Mouse (Mus musculus) hindbrain, embryonic 15.5 days (tissue): ENCODE data around the gene Tbxa2r. TPM values are rescaled to one million over a fixed set of nuclear protein-coding genes. Genes with fewer than 3 reads are reported as not detected.
A peak's percentile ranks its signal among the peaks of the same experiment; 100 is the strongest.

Experiments
- ATAC-seq: fragments of 200-750 bp; cut with Nextera tagmentation; 2 replicates; pipeline ENCODE4 v1.8.0; 2017; ENCODE audit warnings: low read depth, moderate number of reproducible peaks, moderate TSS enrichment; ENCODE audit not compliant: low FRiP score
- H3K27ac ChIP-seq: fragments of 300-500 bp; sonication (generic); replicated peaks from 2 replicates; pipeline ENCODE4 v1.5.1; 2015; ENCODE audit warnings: mild to moderate bottlenecking, inconsistent platforms
- H3K27me3 ChIP-seq: fragments of 300-500 bp; sonication (generic); 2 replicates; pipeline ENCODE4 v1.6.1; 2015; ENCODE audit warnings: control low read depth, inconsistent platforms
- H3K36me3 ChIP-seq: fragments of 300-500 bp; sonication (generic); 2 replicates; pipeline ENCODE4 v1.6.1; 2015; ENCODE audit warnings: control low read depth, inconsistent platforms
- H3K4me1 ChIP-seq: fragments of 300-500 bp; sonication (generic); replicated peaks from 2 replicates; pipeline ENCODE4 v1.6.1; 2015; ENCODE audit warnings: control low read depth, inconsistent platforms
- H3K4me2 ChIP-seq: fragments of 300-500 bp; sonication (generic); 2 replicates; pipeline ENCODE4 v1.6.1; 2015; ENCODE audit warnings: moderate library complexity, mild to moderate bottlenecking, inconsistent platforms
- H3K4me3 ChIP-seq: fragments of 300-500 bp; sonication (generic); 2 replicates; pipeline ENCODE4 v1.5.1; 2015; ENCODE audit warnings: mild to moderate bottlenecking, inconsistent platforms
- H3K9ac ChIP-seq: fragments of 300-500 bp; sonication (generic); 2 replicates; pipeline ENCODE4 v1.6.1; 2015; ENCODE audit warnings: inconsistent platforms
- H3K9me3 ChIP-seq: fragments of 300-500 bp; sonication (generic); 2 replicates; pipeline ENCODE4 v1.6.1; 2016; ENCODE audit warnings: control low read depth, inconsistent platforms
- WGBS: fragments of 180-500 bp; shearing (Covaris S2); methylation state at CpG from one replicate; pipeline ENCODE4 v1.1.7; 2015; 5-methylcytosine and 5-hydroxymethylcytosine counted together
- polyA plus RNA-seq: library from polyadenylated mRNA; unstranded; fragments of >200 nt; fragmentation: Nextera tagmentation; extraction: Ambion mirVana; gene quantifications from 2 replicates; pipeline ENCODE4 v1.2.1, GENCODE M21; 2015

Tbxa2r gene
- polyA plus RNA-seq, 1 experiment from 2014 or later: 5.2 TPM

GRCm38 (mm10) chr10:81354738-81355477 is 26.4 kb downstream of the Tbxa2r start:
- ATAC-seq: no peak
- Histone ChIP-seq H3K4me3 (no peak overlapping the region), H3K9me3 (no peaks in the 10 kb centered on the region), H3K4me2 (no peak overlapping the region), H3K27ac (no peak overlapping the region), H3K27me3 (no peaks in the 10 kb centered on the region), H3K9ac (no peak overlapping the region), H3K36me3 (no peaks in the 10 kb centered on the region), H3K4me1 (peaks cover 34% of the 10 kb centered on the region)
- WGBS: 68% methylated on average over 9 of the region's 9 CpGs

- H3K4me3 ChIP-seq: no peak overlapping the region
- peaks cover 33% of the 10 kb centered on the region for H3K4me1 ChIP-seq
- H3K9ac ChIP-seq: no peak overlapping the region
- H3K27ac ChIP-seq: no peak overlapping the region
- no peaks in the 10 kb centered on the region for H3K9me3 ChIP-seq
- H3K36me3 ChIP-seq: no peaks in the 10 kb centered on the region
- no peaks in the 10 kb centered on the region for H3K27me3 ChIP-seq
- 78% methylated on average over 4 of the region's 4 CpGs for WGBS
- H3K4me2 ChIP-seq: no peak overlapping the region
- ATAC-seq: no peak
Measured at GRCm38 (mm10) chr10:81355533-81355932, 27.0 kb downstream of the Tbxa2r start.

- H3K27me3 ChIP-seq: no peaks in the 10 kb centered on the region
- H3K4me2 ChIP-seq: peak overlapping the region; percentile 83
- no peak overlapping the region for H3K9ac ChIP-seq
- H3K36me3 ChIP-seq: no peaks in the 10 kb centered on the region
- ATAC-seq: no peak
- peaks cover 27% of the 10 kb centered on the region for H3K4me1 ChIP-seq
- peak overlapping the region; percentile 92 for H3K4me3 ChIP-seq
- no peak overlapping the region for H3K27ac ChIP-seq
- no peaks in the 10 kb centered on the region for H3K9me3 ChIP-seq
- 53% methylated on average over 12 of the region's 12 CpGs for WGBS
Measured at GRCm38 (mm10) chr10:81356352-81356990, 27.9 kb downstream of the Tbxa2r start.

- H3K27me3 ChIP-seq: no peaks in the 10 kb centered on the region
- H3K4me2 ChIP-seq: peak within 1 kb of the TSS; percentile 83
- H3K9me3 ChIP-seq: no peaks in the 10 kb centered on the region
- peak within 1 kb of the TSS; percentile 66 for H3K9ac ChIP-seq
- peak within 1 kb of the TSS; percentile 92 for H3K4me3 ChIP-seq
- WGBS: 2% methylated on average over 64 of the region's 79 CpGs
- ATAC-seq: peak; percentile 91
- H3K4me1 ChIP-seq: peaks cover 27% of the 10 kb centered on the region
- no peaks in the 10 kb centered on the region for H3K36me3 ChIP-seq
- no peak within 1 kb of the TSS; the same call in 1 of the 2 replicates for H3K27ac ChIP-seq
Measured at GRCm38 (mm10) chr10:81356991-81357844, 28.7 kb downstream of the Tbxa2r start, which contains the start of gene Mfsd12. Gene Mfsd12 (plus strand): TSS chr10:81357491.

- Histone ChIP-seq H3K9me3 (no peaks in the 10 kb centered on the region), H3K4me1 (peaks cover 27% of the 10 kb centered on the region), H3K4me2 (peak overlapping the region; percentile 83), H3K27ac (no peak overlapping the region), H3K27me3 (peaks cover 9% of the 10 kb centered on the region), H3K4me3 (peak overlapping the region; percentile 92), H3K9ac (peak overlapping the region; percentile 66), H3K36me3 (no peaks in the 10 kb centered on the region; the same call in none of the 2 replicates)
- 29% methylated on average over 4 of the region's 4 CpGs for WGBS
- no peak for ATAC-seq
Measured at GRCm38 (mm10) chr10:81358209-81358608, 29.7 kb downstream of the Tbxa2r start.

- Histone ChIP-seq H3K4me3 (peak overlapping the region; percentile 92; the same call in 1 of the 2 replicates), H3K9me3 (no peaks in the 10 kb centered on the region), H3K27ac (no peak overlapping the region), H3K27me3 (peaks cover 15% of the 10 kb centered on the region), H3K4me1 (peaks cover 33% of the 10 kb centered on the region), H3K4me2 (peak overlapping the region; percentile 83), H3K36me3 (no peaks in the 10 kb centered on the region; the same call in none of the 2 replicates), H3K9ac (no peak overlapping the region; the same call in 1 of the 2 replicates)
- no peak for ATAC-seq
- 37% methylated on average over 1 of the region's 1 CpGs for WGBS
Measured at GRCm38 (mm10) chr10:81358841-81359240, 30.3 kb downstream of the Tbxa2r start.

- Histone ChIP-seq H3K4me2 (no peak overlapping the region), H3K27me3 (peaks cover 18% of the 10 kb centered on the region), H3K9ac (no peak overlapping the region), H3K36me3 (no peaks in the 10 kb centered on the region; the same call in none of the 2 replicates), H3K9me3 (no peaks in the 10 kb centered on the region), H3K4me3 (no peak overlapping the region), H3K27ac (no peak overlapping the region), H3K4me1 (peaks cover 50% of the 10 kb centered on the region)
- WGBS: 76% methylated on average over 8 of the region's 8 CpGs
- ATAC-seq: no peak
Measured at GRCm38 (mm10) chr10:81360721-81361120, 32.2 kb downstream of the Tbxa2r start.

GRCm38 (mm10) chr10:81362336-81362949 is 33.9 kb downstream of the Tbxa2r start:
- no peak for ATAC-seq
- no peak overlapping the region for H3K4me2 ChIP-seq
- no peak overlapping the region for H3K4me3 ChIP-seq
- H3K9ac ChIP-seq: no peak overlapping the region
- no peak overlapping the region for H3K27ac ChIP-seq
- no peaks in the 10 kb centered on the region for H3K9me3 ChIP-seq
- WGBS: 77% methylated on average over 12 of the region's 12 CpGs
- peaks cover 47% of the 10 kb centered on the region for H3K4me1 ChIP-seq
- peaks cover 11% of the 10 kb centered on the region for H3K36me3 ChIP-seq
- H3K27me3 ChIP-seq: peaks cover 18% of the 10 kb centered on the region

- Histone ChIP-seq H3K9me3 (no peaks in the 10 kb centered on the region), H3K4me2 (peak overlapping the region; percentile 50), H3K4me1 (peaks cover 38% of the 10 kb centered on the region), H3K9ac (0 out of 2 replicates have a peak overlapping the region, but pooled peaks have one; percentile 19), H3K36me3 (peaks cover 23% of the 10 kb centered on the region), H3K27me3 (peaks cover 18% of the 10 kb centered on the region), H3K27ac (no peak overlapping the region), H3K4me3 (peak overlapping the region; percentile 21)
- WGBS: 12% methylated on average over 54 of the region's 54 CpGs
- no peak for ATAC-seq
Measured at GRCm38 (mm10) chr10:81363436-81364346, 35.2 kb downstream of the Tbxa2r start.

- Histone ChIP-seq H3K4me2 (peak overlapping the region; percentile 50), H3K9ac (no peak overlapping the region), H3K9me3 (no peaks in the 10 kb centered on the region), H3K4me1 (peaks cover 29% of the 10 kb centered on the region), H3K27me3 (peaks cover 18% of the 10 kb centered on the region), H3K36me3 (peaks cover 32% of the 10 kb centered on the region), H3K4me3 (peak overlapping the region; percentile 21; the same call in 1 of the 2 replicates), H3K27ac (no peak overlapping the region)
- ATAC-seq: 0 out of 2 replicates have a peak, but pooled peaks have one; percentile 8
- 13% methylated on average over 26 of the region's 28 CpGs for WGBS
Measured at GRCm38 (mm10) chr10:81364666-81365065, 36.1 kb downstream of the Tbxa2r start.
